Mouse (Mus musculus) heart, postnatal 0 days (tissue): ENCODE measurements at regions not wholly inside any gene's neighbourhood (a gene's known extent, or its start where the extent isn't known, plus 50 kb on each side); places are given as distances from the start of the nearest gene placed in this dataset.

ENCODE experiments used
- ATAC-seq: fragments of 200-750 bp; cut with Nextera tagmentation; 2 replicates; pipeline ENCODE4 v1.8.0; 2017; ENCODE audit warnings: low read depth, moderate number of reproducible peaks, moderate library complexity; ENCODE audit not compliant: insufficient read depth
- DNase-seq: peaks from one replicate; pipeline ENCODE4 v3.0.0-alpha.2; 2016; ENCODE audit warnings: low spot score
- H3K27ac ChIP-seq: fragments of 300-500 bp; sonication (generic); 2 replicates; pipeline ENCODE4 v1.5.1; 2014; ENCODE audit warnings: low read depth, mild to moderate bottlenecking
- H3K27me3 ChIP-seq: fragments of 300-500 bp; sonication (generic); 2 replicates; pipeline ENCODE4 v1.6.1; 2014; ENCODE audit warnings: low read length, mixed read lengths; ENCODE audit not compliant: control insufficient read depth, insufficient read depth
- H3K36me3 ChIP-seq: fragments of 300-500 bp; sonication (generic); replicated peaks from 2 replicates; pipeline ENCODE4 v1.6.1; 2014; ENCODE audit warnings: low read length, mixed read lengths; ENCODE audit not compliant: control insufficient read depth, insufficient read depth
- H3K4me1 ChIP-seq: fragments of 300-500 bp; sonication (generic); 2 replicates; pipeline ENCODE4 v1.6.1; 2014; ENCODE audit warnings: antibody characterized with exemption; ENCODE audit not compliant: control insufficient read depth, insufficient read depth
- H3K4me2 ChIP-seq: fragments of 300-500 bp; sonication (generic); 2 replicates; pipeline ENCODE4 v1.6.1; 2014; ENCODE audit warnings: low read depth, mild to moderate bottlenecking, low read length, moderate library complexity
- H3K4me3 ChIP-seq: fragments of 300-500 bp; sonication (generic); 2 replicates; pipeline ENCODE4 v1.5.1; 2014; ENCODE audit warnings: low read depth, low read length
- H3K9ac ChIP-seq: fragments of 300-500 bp; sonication (generic); replicated peaks from 2 replicates; pipeline ENCODE4 v1.6.1; 2014; ENCODE audit warnings: low read depth, low read length, mixed read lengths
- H3K9me3 ChIP-seq: fragments of 300-500 bp; sonication (generic); replicated peaks from 2 replicates; pipeline ENCODE4 v1.6.1; 2016; ENCODE audit warnings: low read length; ENCODE audit not compliant: control insufficient read depth
- CTCF ChIP-seq: IDR thresholded peaks from 2 replicates; pipeline ENCODE4 v1.5.1; 2016; ENCODE audit warnings: antibody characterized with exemption, control low read depth, low read depth
- EP300 ChIP-seq: IDR thresholded peaks from 2 replicates; pipeline ENCODE4 v1.6.1; 2016; ENCODE audit warnings: antibody characterized with exemption, low read depth
- WGBS: fragments of 180-500 bp; shearing (Covaris S2); extraction: QIAGEN DNeasy Blood & Tissue Kit; methylation state at CpG from one replicate; pipeline ENCODE4 v1.1.7; 2014; 5-methylcytosine and 5-hydroxymethylcytosine counted together

DNA sequence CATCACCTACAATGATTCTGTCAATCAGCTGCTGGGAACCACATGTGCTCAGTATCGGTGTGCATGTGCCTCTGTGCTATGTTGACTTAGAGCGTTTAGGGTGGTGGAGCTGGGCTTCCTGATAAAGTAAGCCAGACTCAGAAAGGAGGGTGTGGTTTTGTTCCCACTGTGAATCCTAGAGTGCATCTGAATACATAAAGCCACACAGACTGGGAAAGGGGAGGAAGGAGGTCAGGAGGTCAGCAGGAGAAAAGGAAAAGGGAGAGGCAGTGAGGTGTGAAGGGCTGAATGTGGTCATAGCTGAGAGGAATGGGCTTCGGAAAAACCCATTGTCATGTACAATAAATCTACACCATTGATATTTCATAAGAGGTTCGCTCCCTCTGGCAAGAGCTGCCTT, 345.4 kb upstream of the Cdh4 start:
- Histone ChIP-seq H3K4me1 (no peaks in the 10 kb centered on the region), H3K9ac (no peak overlapping the region), H3K36me3 (no peaks in the 10 kb centered on the region), H3K27me3 (no peaks in the 10 kb centered on the region), H3K4me3 (no peak overlapping the region), H3K4me2 (no peak overlapping the region), H3K9me3 (no peaks in the 10 kb centered on the region), H3K27ac (no peak overlapping the region)
- WGBS = 59% methylated on average over 4 of the region's 4 CpGs
- no peak for TF ChIP-seq CTCF
- TF ChIP-seq EP300 = no peak
- no peak for ATAC-seq
- no peak for DNase-seq

DNA sequence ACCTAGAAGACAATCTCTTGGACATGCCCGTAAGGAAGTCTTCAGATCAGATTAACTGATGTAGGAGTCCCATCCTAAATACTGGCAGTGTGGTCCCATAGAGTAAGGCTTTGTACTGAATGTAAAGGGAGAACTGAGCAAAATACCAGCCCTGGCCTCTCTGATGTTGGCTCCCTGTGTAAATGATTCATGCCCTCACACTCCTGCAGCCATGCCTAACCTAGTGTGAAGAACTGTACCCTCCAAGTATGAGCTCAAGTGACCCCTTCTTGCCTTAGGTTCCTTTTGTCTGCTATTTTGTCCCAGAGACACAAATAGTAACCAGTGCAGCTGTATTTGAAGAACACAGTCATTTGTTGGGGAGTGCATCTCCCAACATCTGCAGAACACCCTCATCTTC, 342.4 kb upstream of the Cdh4 start:
- ATAC-seq = no peak

DNA sequence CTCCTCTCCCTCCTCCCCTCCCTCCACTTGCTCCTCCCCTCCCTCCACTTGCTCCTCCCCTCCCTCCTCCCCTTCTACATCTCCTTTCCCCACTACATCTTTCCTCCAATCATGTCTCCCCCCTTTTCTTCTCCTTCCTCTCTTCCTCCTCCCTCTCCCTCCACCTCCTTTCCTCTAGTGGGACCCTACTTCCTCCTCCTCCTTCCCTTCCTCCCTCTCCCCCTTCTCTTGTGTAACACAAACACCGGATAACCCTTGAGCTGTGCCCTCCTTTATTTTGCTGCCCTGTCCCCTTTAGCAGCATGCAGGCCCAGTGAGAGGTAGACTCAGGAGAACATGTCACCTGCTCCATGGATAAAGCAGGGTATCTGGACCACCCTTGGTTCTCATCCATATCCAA, 339.1 kb upstream of the Cdh4 start:
- Histone ChIP-seq H3K9me3 (no peaks in the 10 kb centered on the region), H3K27me3 (no peaks in the 10 kb centered on the region), H3K27ac (no peak overlapping the region), H3K9ac (no peak overlapping the region), H3K4me3 (no peak overlapping the region), H3K4me1 (no peaks in the 10 kb centered on the region), H3K4me2 (no peak overlapping the region), H3K36me3 (no peaks in the 10 kb centered on the region)
- ATAC-seq = no peak
- TF ChIP-seq CTCF = no peak
- TF ChIP-seq EP300 = no peak
- DNase-seq = no peak
- 58% methylated on average over 1 of the region's 1 CpGs for WGBS

More for the DNA sequence above, 342.4 kb upstream of the Cdh4 start:
- no peaks in the 10 kb centered on the region for H3K9me3 ChIP-seq
- DNase-seq = no peak
- no peaks in the 10 kb centered on the region for H3K4me1 ChIP-seq
- no peak overlapping the region for H3K4me3 ChIP-seq
- H3K27me3 ChIP-seq = no peaks in the 10 kb centered on the region
- no peak overlapping the region for H3K27ac ChIP-seq
- WGBS = 79% methylated on average over 1 of the region's 1 CpGs
- no peak overlapping the region for H3K4me2 ChIP-seq
- TF ChIP-seq CTCF (no peak), EP300 (no peak)
- no peak overlapping the region for H3K9ac ChIP-seq
- no peaks in the 10 kb centered on the region for H3K36me3 ChIP-seq

DNA sequence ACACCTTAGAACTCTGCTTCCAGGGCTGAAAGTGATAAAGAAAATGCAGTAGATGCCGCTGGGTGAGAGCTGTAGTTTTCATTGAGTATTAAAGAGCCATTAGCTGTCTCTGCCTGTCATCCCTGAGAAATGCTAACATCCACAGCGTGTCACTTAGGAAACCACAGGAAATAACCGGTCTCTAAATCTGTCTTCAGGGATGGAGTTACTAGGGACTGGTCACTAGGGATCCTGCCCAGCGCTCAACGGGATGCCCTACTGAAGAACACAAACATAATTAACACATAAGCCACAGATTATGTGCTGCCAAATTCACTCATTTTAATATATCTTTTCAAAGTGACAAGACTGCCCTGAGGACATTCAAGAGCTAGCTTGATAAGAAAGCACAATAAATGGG, 329.3 kb upstream of the Cdh4 start:
- Histone ChIP-seq H3K9me3 (no peaks in the 10 kb centered on the region), H3K4me2 (no peak overlapping the region), H3K27ac (no peak overlapping the region), H3K27me3 (no peaks in the 10 kb centered on the region), H3K36me3 (no peaks in the 10 kb centered on the region), H3K9ac (no peak overlapping the region), H3K4me1 (no peaks in the 10 kb centered on the region), H3K4me3 (no peak overlapping the region)
- ATAC-seq (no peak), DNase-seq (no peak)
- WGBS = 49% methylated on average over 5 of the region's 5 CpGs
- TF ChIP-seq EP300 (no peak), CTCF (no peak)

DNA sequence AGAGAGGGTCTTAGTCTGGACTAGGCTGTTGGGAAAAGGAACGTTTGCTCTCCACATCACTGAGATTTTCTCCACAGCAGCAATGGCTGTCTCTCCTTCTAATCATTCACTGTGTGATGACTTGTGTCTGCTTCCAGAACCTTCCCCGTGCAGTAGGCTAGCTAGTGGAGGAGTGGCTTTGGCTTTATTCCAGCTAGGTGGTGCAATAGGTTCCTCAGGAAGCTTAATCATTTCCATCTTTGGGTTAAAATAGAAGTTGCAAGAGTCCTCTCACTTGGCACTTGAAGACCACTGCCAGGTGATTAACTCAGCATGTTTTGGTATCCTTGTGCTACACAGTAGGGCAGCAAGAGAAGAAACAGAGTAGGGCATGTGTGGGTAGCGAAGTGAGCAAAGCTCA, 314.2 kb upstream of the Cdh4 start:
- H3K4me2 ChIP-seq = no peak overlapping the region
- TF ChIP-seq EP300 = no peak
- no peak for TF ChIP-seq CTCF
- H3K9ac ChIP-seq = no peak overlapping the region
- no peaks in the 10 kb centered on the region for H3K27me3 ChIP-seq
- no peak overlapping the region for H3K27ac ChIP-seq
- H3K4me3 ChIP-seq = no peak overlapping the region
- WGBS = 72% methylated on average over 3 of the region's 3 CpGs
- H3K4me1 ChIP-seq = no peaks in the 10 kb centered on the region
- H3K9me3 ChIP-seq = no peaks in the 10 kb centered on the region
- DNase-seq = no peak
- no peaks in the 10 kb centered on the region for H3K36me3 ChIP-seq
- ATAC-seq = no peak

DNA sequence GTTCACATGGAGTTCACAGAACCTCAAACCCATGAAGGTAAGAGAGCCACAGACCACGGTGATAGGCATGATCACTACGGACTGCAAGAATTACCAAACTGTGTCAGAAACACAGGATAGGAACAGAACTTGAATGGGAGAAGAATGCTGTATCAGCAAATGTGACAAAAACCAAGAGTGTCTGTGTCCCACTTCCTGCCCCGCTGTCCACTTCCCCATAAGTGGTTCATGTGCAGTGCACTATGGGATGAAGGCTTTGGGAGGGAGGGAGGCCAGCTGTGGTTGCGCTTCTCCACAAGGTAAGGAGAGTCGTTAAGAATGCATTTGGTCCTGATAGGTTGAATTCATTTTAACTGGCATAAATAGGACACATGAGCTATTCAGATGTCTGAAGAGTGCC, 313.8 kb upstream of the Cdh4 start:
- WGBS = 81% methylated on average over 5 of the region's 5 CpGs
- no peaks in the 10 kb centered on the region for H3K27me3 ChIP-seq
- no peak overlapping the region for H3K4me2 ChIP-seq
- no peaks in the 10 kb centered on the region for H3K36me3 ChIP-seq
- H3K27ac ChIP-seq = no peak overlapping the region
- no peak overlapping the region for H3K9ac ChIP-seq
- DNase-seq (no peak), ATAC-seq (no peak)
- H3K9me3 ChIP-seq = no peaks in the 10 kb centered on the region
- no peak for TF ChIP-seq EP300
- TF ChIP-seq CTCF = no peak
- H3K4me3 ChIP-seq = no peak overlapping the region
- no peaks in the 10 kb centered on the region for H3K4me1 ChIP-seq
